Mouse (Mus musculus) liver, adult (tissue): ENCODE measurements at regions not wholly inside any gene's neighbourhood (a gene's known extent, or its start where the extent isn't known, plus 50 kb on each side); places are given as distances from the start of the nearest gene placed in this dataset.

Experiments
- GATA4 ChIP-seq: IDR thresholded peaks from 2 replicates; pipeline ENCODE4 v1.6.1; 2014; ENCODE audit warnings: mild to moderate bottlenecking, low read length; ENCODE audit not compliant: insufficient replicate concordance

- TF ChIP-seq GATA4 = no peak
Measured at GRCm38 (mm10) chr11:24226755-24227154, 148.9 kb downstream of the Bcl11a start.

DNA sequence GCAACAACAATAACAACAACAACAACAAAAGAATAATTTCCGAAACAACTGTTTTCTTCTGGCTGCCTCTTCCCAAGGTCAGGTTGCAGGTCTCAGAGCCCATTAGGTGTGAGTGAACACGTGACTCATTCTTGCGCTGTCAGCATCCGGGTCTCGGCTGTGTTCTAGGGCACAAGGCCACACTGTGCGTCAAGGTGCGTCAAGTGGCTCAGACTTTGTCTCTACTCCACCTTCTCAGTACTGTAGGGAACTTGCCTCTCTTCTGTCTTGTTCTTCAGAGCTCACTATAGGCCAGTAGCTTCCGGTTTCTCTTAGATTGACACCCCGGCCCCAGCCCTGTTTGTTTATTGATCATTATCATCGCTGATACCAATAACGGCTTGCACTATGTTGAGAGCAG, 155.5 kb downstream of the Bcl11a start:
- no peak for TF ChIP-seq GATA4

DNA sequence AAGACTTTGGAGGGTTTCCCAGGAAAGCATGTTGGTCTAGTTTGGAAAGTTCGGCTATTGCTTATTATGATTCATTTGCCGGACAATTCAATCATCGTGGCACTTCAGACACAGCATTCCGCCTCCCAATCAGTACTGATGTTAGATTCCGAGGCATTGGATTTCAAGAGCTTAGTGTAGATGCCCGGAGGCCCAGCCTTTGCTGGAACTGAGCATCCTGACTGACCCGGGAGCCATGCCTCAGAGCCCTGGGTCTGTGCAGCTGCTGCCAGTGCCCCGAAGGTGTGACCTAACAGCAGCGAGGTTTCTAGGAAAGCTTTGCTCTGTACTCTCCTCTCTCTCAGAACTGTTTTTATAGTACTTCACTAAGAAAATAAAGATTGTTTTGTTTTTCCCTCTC, 156.0 kb downstream of the Bcl11a start:
- no peak for TF ChIP-seq GATA4

DNA sequence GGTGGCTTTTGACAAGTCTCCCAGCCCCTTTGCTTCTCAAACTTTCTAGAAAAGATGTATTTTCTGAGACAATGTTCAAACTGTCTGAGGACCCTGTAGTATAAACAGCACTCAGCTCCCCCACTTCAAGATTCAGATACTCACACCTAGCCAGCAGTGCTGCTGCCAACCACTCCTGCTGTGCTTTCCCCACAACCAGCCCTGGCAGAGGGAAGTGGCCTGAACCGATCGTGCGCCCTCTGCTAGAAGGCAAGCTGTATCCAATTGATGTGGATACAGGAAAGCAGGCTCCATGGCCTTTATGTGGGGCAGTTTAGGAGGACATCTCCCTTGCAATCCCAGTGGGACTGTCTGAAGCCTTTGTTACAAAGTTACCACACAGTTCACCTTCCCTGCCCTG, 156.6 kb downstream of the Bcl11a start:
- TF ChIP-seq GATA4 = no peak

- no peak for TF ChIP-seq GATA4
Measured at GRCm38 (mm10) chr11:24235326-24235725, 157.5 kb downstream of the Bcl11a start.

DNA sequence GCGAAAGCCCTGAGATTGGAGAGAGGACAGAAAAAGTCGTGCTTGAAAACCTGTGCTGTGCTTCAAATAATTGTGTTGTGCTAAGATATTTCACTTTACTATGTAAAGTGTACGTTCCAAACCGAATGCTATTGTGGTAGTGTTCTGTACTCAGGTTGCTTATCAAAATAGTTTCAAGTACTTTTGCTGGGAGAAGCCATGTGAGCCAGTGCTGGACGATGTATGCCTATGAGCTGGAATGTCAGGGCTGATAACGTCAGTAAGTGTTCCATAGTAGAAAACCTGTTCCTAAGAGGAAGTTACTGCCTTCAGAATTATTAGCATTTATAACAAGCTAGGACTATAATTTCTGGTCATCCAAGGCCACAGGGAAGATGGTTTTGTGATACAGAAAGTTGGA, 161.8 kb downstream of the Bcl11a start:
- no peak for TF ChIP-seq GATA4

DNA sequence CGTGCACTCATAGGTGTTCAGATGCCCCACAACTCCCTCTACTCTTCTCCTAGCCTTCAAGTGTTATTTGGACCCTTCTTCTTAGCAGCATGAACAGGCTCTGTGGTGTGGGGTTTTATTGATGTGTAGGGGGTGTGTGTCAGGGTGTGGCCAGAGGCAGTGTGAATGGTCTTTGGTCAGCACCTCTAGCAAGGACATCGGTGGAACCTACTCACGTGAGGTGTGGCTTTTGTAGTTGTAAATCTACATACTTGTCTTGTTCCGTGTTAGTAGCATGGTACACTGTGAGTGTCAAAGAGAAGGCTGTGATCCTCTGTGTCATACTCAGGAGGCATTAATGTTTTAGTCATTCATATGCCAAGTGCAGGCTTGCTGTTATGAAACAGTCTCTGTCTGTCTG, 164.2 kb downstream of the Bcl11a start:
- TF ChIP-seq GATA4 = no peak

DNA sequence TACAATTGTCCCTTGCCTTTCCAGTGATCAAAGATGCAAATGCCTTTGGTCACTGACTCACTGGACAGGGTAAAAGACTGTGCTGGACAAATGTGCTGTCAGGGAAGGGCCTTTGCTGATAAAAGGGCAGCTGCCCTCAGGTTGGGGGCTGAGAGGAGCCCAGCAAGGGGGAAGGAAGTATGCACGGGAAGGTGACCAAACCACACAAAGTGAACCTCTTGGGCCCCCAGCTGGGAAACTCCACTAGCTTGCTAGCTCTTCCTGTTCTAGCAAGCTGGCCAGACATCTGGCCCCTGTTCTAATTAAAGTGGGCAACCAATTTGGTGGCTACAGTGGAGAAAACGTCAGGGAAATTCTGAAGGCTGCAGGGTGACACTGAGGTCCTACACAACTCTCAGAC, 165.0 kb downstream of the Bcl11a start:
- TF ChIP-seq GATA4 = no peak

GRCm38 (mm10) chr11:24245390-24245789, 167.5 kb downstream of the Bcl11a start:
- no peak for TF ChIP-seq GATA4

DNA sequence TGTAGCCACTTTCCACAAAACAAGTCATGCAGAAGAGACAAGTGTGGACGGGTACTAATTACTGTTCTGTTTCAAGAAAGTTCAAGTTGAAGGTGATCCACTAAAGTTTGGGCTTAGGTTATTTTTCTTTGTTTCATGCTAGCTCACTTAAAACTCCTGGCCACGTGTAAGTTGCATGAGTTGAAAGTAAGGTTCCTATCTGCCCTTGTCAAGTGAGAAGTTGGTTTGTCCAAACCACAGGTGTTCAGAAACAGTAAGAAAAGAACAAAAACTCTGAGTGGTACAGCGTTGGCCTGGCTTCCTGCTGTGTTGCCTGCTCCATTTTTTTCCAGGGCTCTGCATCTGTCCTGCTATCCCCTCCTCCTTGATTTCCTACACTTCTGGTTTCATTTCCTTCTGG, 168.5 kb downstream of the Bcl11a start:
- no peak for TF ChIP-seq GATA4

- TF ChIP-seq GATA4 = no peak
Measured at GRCm38 (mm10) chr11:24247285-24247684, 169.4 kb downstream of the Bcl11a start.

DNA sequence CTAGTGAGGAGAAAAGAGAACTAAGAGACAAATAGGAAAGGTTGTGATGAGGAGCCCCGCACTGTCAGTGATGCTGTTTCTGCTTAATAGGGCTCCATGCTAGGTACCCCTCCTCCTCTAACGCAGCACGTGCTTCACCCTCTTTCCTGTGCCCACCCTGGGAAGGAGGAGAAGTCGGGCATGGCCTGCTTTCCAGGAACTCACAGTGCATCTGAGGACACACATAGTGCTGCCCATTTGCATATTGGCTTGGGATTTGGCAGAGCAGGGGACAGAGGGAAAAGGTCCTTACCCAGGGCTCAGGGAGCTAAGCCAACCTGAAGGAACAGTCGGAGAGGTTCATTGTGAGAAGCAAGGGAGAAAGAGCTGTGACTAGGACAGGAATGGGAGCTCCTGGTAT, 173.7 kb downstream of the Bcl11a start:
- TF ChIP-seq GATA4 = no peak

GRCm38 (mm10) chr11:24255201-24256060, 177.6 kb downstream of the Bcl11a start:
- TF ChIP-seq GATA4 = no peak

DNA sequence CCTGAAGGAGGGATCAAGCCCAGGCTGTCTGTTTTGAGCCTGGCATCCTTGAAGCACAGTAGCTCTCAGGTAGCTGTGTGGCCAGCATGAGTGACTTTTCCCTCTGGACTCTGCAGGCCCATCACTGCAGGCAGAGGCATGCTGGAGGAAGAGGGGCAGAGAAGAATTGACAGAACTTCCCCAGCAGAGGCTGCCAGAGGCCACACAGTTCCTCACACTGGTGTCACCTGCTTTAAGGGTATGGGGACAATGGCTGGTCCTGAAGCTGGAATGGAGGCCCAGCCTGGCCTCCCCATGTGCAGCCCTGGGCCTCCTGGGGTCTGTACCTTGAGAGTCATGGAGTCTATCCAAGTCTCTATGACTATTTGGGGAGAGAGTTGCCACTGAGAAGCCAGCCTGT, 179.9 kb downstream of the Bcl11a start:
- TF ChIP-seq GATA4 = no peak

- TF ChIP-seq GATA4 = no peak
Measured at GRCm38 (mm10) chr11:24258340-24258739, 180.5 kb downstream of the Bcl11a start.

DNA sequence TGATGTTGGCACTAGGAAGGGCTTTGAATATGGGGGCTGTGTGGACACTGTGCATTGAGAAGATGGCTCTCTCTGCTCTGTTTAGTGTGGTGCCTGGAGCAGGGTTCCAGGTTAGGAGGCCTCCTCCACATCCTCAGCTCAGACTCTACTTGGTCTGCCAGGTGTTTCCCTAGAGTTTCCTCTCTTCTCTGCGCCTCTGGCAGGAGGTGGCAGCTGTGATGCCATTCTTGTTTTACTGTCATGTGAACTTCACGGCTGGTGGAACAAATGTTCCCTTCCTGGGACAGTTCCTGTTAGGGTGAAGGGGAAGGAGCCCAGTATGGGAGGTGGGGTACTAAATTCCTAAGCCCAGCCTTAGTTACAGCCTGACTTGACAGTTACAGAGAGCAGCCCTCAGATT, 181.8 kb downstream of the Bcl11a start:
- no peak for TF ChIP-seq GATA4

- TF ChIP-seq GATA4 = no peak
Measured at GRCm38 (mm10) chr11:24269046-24269445, 191.2 kb downstream of the Bcl11a start.
